Mouse (Mus musculus) bone marrow, adult 2 months (tissue): Measurements from ENCODE around the gene Usp25.

ENCODE experiments used
- CTCF ChIP-seq: fragments of 200-500 bp; IDR thresholded peaks from 2 replicates; pipeline ENCODE4 v1.5.1; 2011; ENCODE audit warnings: low read length, control low read depth; ENCODE audit not compliant: control insufficient read depth, insufficient read depth
- POLR2A ChIP-seq: fragments of 200-500 bp; IDR thresholded peaks from 2 replicates; pipeline ENCODE4 v1.6.1; 2011; ENCODE audit warnings: low read depth, mild to moderate bottlenecking, control low read depth, low read length, borderline replicate concordance; ENCODE audit not compliant: control insufficient read depth

DNA sequence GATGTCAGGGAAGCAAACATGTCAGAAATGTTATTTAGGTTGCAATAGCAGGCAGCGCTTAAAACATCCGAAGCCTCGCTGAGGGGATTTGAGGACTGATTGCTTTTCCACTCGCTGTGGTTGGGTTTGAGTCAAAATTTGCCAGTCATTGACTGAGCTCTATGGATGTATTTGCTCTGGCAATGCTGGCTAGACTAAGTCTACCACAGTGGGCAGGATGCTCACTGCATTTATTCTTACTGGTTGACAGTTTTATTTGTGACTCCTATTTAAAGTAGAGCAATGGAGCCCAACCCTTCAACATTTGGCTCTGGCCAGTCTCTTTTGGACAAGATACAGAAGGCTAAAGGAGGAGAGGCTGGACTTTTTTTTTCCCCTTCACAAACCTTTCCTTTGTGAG, 137.4 kb downstream of the Usp25 start:
- TF ChIP-seq POLR2A (no peak), CTCF (no peak)
